Mouse (Mus musculus) left cerebral cortex, postnatal 14 days (tissue): ENCODE results near the gene Plekho2. TPM values are rescaled to one million over a fixed set of nuclear protein-coding genes. Genes with fewer than 3 reads are reported as not detected.
A peak's percentile ranks its signal among the peaks of the same experiment; 100 is the strongest.

Experiments
- DNase-seq, 2 experiments: peaks; one replicate each; pipeline ENCODE4 v3.0.0; 2021 to 2022; ENCODE audit warnings: low spot score in 2 of 2, mixed read lengths in 1 of 2
- intact Hi-C: fragments of 180-260 bp; cut with DNase I; formaldehyde crosslinking; loops from one replicate; pipeline ENCODE4 v1.15.1; 2025
- total RNA-seq, 2 experiments: library from RNA; stranded (reverse); gene quantifications; 2 replicates each; pipeline ENCODE4 v1.2.3; 2021

Gene Plekho2
- total RNA-seq, 2 experiments from 2014 or later: 6.5 to 9.6 TPM

DNA sequence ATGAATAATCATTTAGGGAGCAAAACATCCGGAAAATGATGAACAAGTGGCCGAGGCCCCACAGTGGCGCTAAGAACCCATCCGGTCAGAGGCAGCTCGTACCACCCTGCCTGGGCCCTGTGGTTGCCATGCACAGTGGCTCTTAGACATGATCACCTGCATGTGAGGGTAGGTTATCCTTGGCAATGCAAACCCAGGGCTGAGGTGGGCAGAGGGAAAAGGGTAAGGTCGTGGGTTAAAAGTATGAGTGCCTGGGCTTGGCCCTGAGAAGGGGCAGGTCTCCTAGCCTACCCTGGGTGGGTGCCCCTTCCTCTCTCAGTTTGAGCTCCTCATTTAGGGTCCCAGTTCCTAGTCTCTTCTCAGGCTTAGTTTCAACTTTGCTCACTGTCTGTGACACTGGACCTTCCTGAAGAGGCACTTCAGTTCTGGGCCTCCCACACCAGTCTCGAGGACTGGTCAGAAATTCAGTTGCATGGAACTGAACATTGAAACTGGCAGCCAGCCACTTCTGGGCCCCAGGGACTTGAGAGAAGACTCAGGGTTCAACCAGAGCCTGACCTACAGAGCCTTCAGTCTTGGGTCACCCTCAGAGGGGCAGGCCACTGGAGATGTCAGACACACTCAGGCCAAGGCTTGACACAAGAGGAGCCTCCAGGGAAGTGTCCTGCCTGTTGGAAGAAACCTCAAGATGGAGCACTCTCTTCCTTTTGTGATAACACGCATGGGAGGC lies 41.8 kb downstream of the Plekho2 start:
- intact Hi-C loops: no loop called here
- DNase-seq: no peak

DNA sequence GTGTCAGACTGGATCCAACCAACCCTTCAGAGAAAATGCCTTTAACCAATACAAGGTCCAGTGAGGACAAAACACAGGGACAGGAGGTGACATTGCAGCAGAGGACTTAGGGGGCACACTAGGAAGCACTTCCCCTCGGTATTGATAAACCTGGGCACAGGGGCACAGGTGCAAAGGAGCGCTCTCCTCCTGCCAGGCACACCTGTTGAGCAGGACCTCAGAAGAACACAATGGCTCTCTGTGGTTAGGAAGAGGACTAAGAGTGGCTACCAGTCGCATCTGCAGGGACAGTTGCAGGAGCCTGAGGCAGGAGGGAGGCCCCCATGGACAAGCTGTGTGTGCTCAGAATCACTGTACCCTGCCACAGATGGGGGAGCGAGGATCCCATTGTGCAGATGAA lies 43.3 kb downstream of the Plekho2 start:
- intact Hi-C loops: no loop called here
- no peak for DNase-seq

DNA sequence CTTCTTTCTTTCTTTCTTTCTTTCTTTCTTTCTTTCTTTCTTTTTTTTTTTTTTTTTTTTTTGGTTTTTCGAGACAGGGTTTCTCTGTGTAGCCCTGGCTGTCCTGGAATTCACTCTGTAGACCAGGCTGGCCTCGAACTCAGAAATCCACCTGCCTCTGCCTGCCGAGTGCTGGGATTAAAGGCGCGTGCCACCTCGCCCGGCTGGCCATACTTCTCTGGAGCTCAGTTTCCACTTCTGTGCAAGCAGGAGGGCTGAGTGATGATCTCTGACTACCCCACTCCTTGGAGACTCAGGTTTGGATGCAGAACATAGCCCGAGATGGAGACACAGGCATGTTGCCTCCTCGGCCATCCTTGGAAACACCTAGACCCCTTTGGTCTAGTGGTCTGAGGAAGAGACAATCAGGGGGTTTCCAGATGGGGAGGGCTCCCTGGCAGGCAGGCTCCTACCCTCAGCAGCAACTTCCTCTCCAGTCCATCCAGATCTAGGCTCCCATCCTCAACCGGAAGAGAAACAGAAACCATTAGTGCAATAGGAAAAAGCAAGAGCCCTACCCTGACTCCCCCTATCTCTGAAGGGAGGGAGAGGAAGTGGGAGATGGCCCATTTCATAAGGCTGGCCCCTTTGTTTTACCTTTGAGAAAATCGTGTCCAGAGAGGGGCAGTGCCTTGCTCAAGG lies 43.9 kb downstream of the Plekho2 start:
- DNase-seq: no peak
- intact Hi-C loops: no loop called here

DNA sequence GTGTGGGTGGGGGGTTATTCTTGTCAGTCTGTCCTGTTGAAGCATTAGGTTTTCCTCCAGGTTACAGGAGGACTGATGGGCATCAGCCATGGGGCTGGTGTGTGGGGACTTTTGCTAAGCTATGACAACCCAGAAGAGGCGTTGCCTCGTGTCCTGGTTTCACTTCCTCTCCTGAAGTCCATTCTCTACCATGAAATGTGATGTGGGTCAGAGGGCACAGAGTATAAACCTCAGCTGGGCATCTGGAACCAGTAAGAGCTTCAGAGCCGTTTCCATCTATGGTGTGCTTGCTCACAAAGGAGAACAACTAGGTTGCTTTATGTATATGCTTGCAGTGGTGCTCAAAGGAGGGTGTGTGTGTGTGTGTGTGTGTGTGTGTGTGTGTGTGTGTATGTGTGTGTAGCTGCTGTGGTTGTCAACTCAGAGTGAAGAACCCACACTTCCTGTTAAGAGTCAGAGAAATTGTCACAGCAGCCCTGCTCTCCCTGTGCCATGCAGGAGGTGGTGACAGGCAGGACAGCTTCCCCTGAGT lies 44.6 kb downstream of the Plekho2 start:
- intact Hi-C loops: no loop called here
- DNase-seq: peak in 1 of 2 experiments; percentile 18

DNA sequence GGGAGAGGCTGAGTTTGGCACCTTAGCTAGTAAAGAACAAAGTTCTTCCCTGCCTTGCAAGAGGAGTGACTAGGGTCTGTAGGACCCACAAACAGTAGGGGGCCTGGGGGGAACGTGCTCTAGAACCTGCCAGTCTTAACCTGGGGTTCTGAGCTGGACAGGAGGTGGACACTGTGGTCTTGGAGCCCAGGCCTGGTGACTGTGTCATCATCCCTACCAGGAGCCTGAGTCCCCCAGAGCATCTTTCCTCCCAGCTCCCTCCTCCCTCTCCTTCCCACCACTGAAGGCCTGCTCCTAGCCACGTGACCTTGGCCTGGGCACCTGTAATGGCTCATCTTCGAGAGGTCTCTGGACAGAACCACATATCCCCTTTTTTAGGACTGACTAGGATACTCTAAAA lies 45.7 kb downstream of the Plekho2 start:
- intact Hi-C loops: no loop called here

DNA sequence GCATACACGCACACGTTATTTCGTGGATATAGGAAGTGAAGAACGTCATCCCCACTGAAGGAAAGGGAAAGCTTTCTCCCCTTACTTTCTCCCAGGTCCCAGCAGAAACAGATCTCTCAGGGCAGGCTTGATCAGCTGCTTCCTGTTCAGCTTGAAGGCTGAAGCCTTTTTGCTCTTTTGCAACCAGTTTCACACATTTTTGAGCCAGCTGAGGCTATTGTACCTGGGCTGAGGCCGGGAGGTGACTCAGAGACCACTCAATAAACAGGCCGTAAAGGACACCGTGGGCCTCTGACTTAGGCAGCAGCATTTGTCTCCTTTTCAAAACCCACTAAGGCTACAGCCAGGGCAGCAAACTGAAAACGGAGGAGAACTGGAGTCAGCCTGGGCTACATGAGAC lies 46.9 kb downstream of the Plekho2 start:
- intact Hi-C loops: no loop called here
- no peak for DNase-seq

More for the DNA sequence above, 45.7 kb downstream of the Plekho2 start:
- no peak for DNase-seq

DNA sequence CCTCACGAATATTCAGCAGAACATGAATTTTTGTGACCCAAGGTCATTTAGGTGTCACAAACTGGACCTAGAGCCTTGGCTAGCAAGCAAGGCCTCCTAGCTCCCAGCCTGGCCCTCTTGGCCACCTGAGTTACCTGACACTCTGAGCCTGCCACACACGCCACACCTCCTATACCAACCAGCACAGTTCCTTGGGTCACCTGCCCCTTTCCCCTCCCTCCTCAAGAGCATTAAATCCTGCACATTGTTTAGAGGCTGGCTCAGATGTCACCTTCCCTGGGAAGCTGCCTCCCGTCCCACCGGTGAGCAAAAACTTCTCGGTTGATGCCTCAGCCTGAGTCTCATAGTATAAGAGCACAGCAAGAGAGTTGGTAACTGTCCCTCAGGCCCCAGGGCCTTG lies 48.6 kb downstream of the Plekho2 start:
- intact Hi-C loops: no loop called here

DNA sequence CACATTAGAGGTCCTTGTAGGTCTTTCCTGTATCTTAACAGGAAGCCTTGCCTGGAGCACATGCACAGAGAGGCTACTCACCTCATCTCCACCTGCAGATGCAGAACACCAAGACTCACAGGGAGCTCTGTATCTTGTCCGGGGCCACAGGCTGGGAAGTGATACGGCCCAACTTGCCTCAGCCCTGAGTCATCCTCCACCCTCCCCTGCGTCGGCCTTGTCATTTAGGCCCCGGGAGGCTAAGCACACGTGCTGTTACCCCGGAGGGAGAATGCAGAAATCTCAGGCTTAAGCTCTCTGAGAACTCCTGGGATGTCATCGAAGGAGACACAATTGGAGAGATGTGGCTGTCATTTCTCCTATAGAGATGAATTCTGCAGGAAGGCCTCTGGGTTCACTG lies 50.2 kb downstream of the Plekho2 start:
- intact Hi-C loops: loop anchor here (5.0 kb wide), 1 partner anchor 133 kb away; no protein-coding TSS in a partner anchor
- no peak for DNase-seq

More for the DNA sequence above, 48.6 kb downstream of the Plekho2 start:
- no peak for DNase-seq

DNA sequence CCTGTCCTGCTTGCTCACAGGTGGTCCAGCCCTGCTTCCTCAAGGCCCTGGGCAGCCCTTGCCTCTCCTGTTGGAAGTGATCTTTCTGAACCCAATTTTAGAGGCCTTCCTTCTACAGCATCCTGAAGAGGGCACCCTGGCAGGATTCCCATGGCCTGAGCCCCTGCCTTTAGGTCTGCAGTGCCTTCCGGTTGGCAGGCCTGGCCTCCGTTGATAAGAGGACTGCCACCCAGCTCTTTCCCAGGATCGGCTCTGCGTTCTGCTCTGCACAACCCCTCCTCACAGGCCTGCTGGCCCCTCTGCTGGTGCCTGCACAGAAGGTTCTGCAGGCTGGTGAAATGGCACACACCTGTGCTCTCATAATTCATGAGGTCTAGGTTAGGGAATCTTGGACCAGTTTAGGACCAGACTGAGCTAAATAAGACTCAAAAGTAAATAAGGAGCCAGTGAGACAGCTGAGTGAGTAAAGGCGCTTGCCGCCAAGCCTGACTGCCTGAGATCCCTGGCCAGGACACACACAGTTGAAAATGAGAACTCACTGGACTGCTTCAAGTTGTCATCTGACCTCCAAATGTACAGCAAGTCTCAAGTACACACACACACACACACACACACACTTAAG lies 51.3 kb downstream of the Plekho2 start:
- intact Hi-C loops: loop anchor here (5.0 kb wide), 1 partner anchor 134 kb away; no protein-coding TSS in a partner anchor
- DNase-seq: no peak

DNA sequence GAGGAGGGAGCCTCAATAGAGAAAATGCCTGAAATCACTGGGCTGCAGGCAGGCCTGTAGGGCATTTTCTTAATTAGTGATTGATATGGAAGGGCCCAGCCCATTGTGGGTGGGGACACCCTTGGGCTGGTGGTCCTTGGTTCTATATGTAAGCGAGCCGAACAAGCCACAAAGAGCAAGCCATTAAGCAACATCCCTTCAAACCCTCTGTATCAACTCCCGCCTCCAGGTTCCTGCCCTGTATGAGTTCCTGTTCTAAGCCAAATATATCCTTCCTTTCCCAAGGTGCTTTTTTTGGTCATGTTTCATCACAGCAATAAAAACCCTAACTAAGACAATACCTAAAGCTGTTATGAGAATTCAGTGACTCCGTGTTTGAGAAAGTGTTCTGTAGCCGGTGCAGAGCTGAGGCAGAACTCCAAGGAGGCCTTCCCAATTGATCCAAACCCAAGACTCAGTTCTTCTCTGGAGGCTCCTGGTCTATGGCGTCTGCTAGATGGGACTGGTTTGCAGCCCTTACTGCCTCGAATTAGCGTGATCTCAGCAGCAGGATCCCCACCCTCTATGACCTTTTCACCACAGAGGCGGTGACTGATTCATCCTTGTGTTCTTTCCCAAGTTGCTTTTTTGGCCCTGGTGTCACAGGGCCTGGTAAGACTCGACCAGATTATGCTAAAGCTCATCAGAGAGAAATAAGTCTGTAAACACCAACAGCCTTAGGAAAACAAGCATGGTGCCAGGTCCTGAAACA lies 54.2 kb downstream of the Plekho2 start:
- DNase-seq: no peak
- intact Hi-C loops: loop anchor here (2.0 to 5.0 kb wide), 2 partner anchors 55 to 137 kb away; partner anchors contain the start of gene Plekho2

DNA sequence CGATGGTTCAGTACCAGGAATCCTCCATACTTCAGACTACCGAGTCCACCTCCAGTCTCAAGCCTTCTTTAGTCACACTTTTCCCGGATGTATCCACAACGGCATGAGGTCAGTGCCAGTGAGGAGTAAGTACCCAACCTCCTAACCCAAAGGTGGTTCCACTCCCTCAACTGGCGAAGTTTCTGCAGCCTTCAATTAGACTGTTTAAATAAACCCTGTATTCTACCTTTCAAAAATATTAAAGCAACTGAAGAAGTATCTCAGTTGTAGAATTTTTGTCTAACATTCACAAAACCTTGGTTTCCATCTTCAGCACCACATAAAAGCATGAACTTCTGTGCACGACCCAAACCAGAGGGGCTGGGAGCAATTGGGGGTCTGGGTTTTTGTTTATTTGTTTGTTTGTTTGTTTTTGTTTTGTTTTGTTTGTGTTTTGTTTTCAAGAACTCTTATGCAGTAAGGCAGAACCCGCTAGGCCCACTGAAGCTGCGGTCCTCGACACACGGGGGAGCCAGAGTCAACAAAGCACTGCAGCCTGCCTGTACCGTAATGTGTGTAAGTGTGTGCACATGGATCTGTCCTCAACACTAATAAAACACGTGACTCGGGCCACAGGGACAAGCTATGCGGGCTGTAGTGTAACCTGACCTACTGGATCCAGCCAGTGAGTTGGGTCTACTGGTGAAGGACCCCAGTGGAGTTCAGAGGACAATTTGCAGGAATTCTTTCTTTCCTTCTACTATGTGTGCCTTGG lies 56.1 kb downstream of the Plekho2 start:
- peak; percentile 82 to 86 for DNase-seq
- intact Hi-C loops: loop anchor here (2.0 kb wide), 1 partner anchor 57 kb away; the partner anchor contains the start of gene Plekho2

DNA sequence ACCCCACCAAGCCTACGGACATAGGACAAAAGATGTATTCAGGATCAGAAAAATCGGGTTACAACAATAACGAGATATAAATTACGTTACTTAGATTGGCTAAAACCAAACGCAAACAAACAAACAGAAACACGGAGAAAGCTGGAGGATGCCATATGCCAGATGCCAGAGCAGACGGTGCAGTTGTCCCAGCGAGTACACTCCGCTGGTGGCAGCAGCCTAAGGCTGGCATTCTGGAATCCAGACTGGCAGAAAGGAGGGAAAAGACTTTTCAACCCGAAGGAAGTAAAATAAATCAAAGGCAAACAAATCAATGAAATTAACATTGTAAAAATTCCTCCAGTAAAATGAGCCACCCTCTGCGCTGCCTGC lies 59.3 kb downstream of the Plekho2 start:
- DNase-seq: peak; percentile 26 to 41
- intact Hi-C loops: no loop called here

DNA sequence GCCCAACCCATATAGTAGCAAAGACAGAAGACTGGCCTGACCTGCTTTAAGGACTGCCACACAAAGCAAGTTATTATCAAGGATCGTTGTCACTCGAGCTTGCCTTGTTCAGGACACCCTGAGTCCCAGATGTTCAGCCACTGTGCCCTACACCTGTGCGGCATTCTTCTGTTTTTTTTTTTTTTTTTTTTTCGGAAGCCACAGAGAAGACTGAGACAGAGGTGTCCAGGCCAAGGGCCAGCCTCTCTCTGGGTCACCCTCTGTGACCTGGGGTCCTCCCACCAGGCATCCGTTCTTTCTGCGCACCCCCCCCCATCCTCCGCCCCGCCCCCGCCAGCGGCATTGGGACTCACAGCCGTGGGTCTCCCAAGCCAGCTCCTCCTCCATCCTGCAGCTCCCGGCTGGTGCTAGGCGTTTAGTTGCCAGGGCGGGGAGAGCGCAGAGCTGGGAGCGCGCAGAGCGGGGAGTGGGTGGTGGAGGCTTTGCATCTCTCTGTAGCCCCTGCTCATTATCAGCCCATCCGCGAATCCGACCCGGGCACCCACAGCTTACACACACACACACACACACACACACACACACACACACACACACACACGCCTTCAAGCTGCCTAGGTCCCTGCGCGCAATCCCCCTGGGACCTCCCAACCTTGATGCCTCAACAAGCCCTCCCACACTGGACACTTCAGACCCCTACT lies 59.9 kb downstream of the Plekho2 start, which contains the start of gene Ankdd1a:
Gene Ankdd1a (minus strand): TSS at position 387 of the 698 bp plus-strand sequence.
- intact Hi-C loops: no loop called here
- peak; percentile 62 to 77 for DNase-seq

DNA sequence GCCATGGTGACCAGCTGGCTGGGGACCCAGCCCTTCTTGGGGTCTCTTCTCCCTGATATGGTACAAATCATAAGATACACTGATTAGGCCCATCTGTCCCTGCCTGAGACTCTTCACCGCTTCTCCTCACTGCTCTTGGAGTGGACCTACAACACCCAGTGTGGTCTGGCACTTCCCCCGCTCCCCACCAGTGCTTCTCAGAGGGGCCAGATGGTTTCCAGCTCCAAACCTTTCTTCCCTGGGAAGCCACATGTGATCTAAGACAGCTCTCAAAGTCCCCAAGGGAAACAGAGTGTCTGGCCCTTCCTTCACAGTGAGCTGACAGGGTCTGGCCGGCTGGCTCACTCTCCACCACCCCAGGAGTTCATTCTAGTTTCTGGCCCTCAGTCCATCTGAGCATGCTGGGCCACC lies 65.0 kb downstream of the Plekho2 start:
- DNase-seq: no peak
- intact Hi-C loops: no loop called here

DNA sequence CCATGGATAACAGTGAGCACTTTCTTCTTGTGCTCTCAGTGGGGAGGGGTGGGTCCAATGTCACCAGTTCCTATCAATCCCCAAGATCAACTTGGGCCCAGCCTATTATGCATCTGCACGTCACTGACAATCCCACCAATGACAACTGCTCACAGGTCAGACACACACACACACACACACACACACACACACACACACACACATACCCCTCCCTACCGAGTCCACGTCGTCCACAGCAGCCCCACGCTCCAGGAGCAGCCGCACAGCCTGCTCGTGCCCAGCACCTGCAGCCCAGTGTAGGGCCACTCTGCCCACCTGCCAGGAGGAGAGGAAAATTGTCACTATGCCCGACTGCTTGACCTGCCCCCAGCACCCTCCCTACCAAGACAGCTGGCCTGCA lies 65.4 kb downstream of the Plekho2 start:
- no peak for DNase-seq

DNA sequence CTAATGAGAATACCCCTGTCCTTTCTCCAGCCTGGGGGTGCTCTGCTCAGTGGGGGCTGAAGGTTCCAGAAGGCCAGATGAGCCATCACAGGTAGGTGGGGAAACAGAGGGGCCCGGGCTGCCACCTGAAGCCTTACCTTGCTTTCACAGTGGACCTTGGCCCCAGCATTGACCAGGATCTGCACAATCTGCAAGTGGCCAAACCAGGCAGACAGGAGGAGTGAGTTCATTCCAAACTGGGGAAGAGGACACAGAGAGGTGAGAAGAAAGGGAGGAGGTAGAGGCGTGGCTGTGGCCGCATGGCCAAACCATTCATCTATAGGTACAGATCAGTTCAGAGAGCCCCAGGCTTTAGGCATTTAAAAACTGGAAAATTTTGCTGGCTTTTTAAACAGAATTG lies 67.3 kb downstream of the Plekho2 start:
- no peak for DNase-seq
- intact Hi-C loops: no loop called here

More for the DNA sequence above, 65.4 kb downstream of the Plekho2 start:
- intact Hi-C loops: no loop called here

DNA sequence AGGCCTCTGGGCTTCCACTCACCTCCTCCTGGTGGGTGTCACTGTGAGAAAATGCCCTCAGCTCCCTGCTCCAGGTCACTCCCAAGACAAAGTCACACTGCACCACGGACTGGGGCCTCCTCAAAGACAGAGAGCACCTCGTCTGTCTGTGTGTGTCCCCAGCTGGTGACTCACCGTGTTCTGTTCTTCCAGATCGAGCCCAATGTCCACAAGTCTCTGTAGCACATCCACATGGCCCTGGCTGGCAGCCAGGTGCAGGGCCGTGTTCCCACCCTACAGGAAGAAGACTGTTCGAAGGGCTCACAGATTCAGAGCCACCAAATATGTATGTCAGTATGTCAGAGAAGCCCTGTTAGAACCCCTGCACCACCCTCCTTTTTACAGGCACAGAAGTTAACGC lies 71.4 kb downstream of the Plekho2 start:
- intact Hi-C loops: no loop called here
- no peak for DNase-seq
